Mouse (Mus musculus) stomach, postnatal 0 days (tissue): ENCODE data around the gene Atp6v1e1. TPM values are rescaled to one million over a fixed set of nuclear protein-coding genes. Genes with fewer than 3 reads are reported as not detected.

Source experiments
- ATAC-seq: fragments of 200-750 bp; cut with Nextera tagmentation; 2 replicates; pipeline ENCODE4 v1.8.0; 2017; ENCODE audit not compliant: low FRiP score, low TSS enrichment
- DNase-seq: peaks from one replicate; pipeline ENCODE4 v3.0.0-alpha.2; 2016; ENCODE audit warnings: low spot score
- H3K27ac ChIP-seq: fragments of 300-500 bp; sonication (generic); replicated peaks from 2 replicates; pipeline ENCODE4 v1.5.1; 2014; ENCODE audit warnings: mild to moderate bottlenecking, control low read depth
- H3K27me3 ChIP-seq: fragments of 300-500 bp; sonication (generic); 2 replicates; pipeline ENCODE4 v1.6.1; 2014; ENCODE audit warnings: low read length; ENCODE audit not compliant: control insufficient read depth, insufficient read depth
- H3K36me3 ChIP-seq: fragments of 300-500 bp; sonication (generic); 2 replicates; pipeline ENCODE4 v1.6.1; 2014; ENCODE audit warnings: low read length, mixed read lengths; ENCODE audit not compliant: control insufficient read depth, insufficient read depth
- H3K4me1 ChIP-seq: fragments of 300-500 bp; sonication (generic); replicated peaks from 2 replicates; pipeline ENCODE4 v1.6.1; 2014; ENCODE audit warnings: antibody characterized with exemption; ENCODE audit not compliant: control insufficient read depth, insufficient read depth
- H3K4me2 ChIP-seq: fragments of 300-500 bp; sonication (generic); replicated peaks from 2 replicates; pipeline ENCODE4 v1.6.1; 2014; ENCODE audit warnings: low read depth, mild to moderate bottlenecking, control low read depth, moderate library complexity
- H3K4me3 ChIP-seq: fragments of 300-500 bp; sonication (generic); 2 replicates; pipeline ENCODE4 v1.5.1; 2014; ENCODE audit warnings: low read depth, low read length, control low read depth
- H3K9ac ChIP-seq: fragments of 300-500 bp; sonication (generic); 2 replicates; pipeline ENCODE4 v1.6.1; 2014; ENCODE audit warnings: mild to moderate bottlenecking, low read length, control low read depth, mixed read lengths
- H3K9me3 ChIP-seq: fragments of 300-500 bp; sonication (generic); 2 replicates; pipeline ENCODE4 v1.6.1; 2016; ENCODE audit warnings: low read length; ENCODE audit not compliant: control insufficient read depth
- CTCF ChIP-seq: IDR thresholded peaks from 2 replicates; pipeline ENCODE4 v1.5.1; 2016; ENCODE audit warnings: antibody characterized with exemption, low read depth, mild to moderate bottlenecking, moderate library complexity
- EP300 ChIP-seq: optimal IDR thresholded peaks from 2 replicates; pipeline ENCODE3; 2016; ENCODE audit warnings: antibody characterized with exemption
- WGBS: fragments of 180-500 bp; shearing (Covaris S2); extraction: QIAGEN DNeasy Blood & Tissue Kit; methylation state at CpG from one replicate; pipeline ENCODE4 v1.1.7; 2014; 5-methylcytosine and 5-hydroxymethylcytosine counted together
- polyA plus RNA-seq: library from polyadenylated mRNA; unstranded; fragments of >200 nt; fragmentation: Nextera tagmentation; extraction: Ambion mirVana; gene quantifications from 2 replicates; pipeline ENCODE4 v1.2.1, GENCODE M21; 2015

Atp6v1e1 gene
- polyA plus RNA-seq, 1 experiment from 2014 or later, result 251 TPM

DNA sequence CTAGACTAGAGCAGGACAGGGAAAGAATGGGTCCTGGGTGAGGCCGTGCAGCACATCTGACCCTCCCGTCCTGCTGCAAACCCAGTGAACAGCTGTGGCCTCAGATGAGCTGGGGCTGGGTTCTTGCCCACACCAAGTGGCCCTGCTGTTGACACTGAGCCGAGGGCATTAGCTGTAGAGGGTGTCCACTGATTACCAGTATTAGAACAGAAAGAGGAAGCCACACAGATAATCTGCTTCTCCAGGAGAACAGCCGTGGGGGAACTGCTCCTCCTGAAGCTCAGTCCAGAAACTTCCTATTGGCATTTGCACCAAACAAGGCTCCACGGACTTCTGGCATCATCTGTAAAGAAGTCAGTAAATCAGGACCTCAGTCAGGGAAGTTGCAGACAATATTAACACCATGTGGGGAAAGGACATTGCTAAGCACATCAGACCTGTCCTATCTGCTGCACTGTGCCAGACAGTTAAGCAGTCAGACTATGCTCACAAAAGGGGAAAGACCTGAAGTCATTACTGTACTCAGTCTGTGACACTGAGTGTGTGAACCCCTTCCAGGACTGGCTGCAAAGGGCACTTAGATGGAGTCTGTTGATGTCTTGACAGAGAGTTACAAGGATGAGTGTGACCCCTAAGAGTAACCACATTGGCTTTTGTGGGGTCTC lies 27.0 kb downstream of the Atp6v1e1 start:
- WGBS, result 70% methylated on average over 5 of the region's 5 CpGs
- Histone ChIP-seq H3K27ac (no peak overlapping the region), H3K27me3 (no peaks in the 10 kb centered on the region), H3K4me2 (no peak overlapping the region), H3K9ac (no peak overlapping the region), H3K36me3 (peaks cover 30% of the 10 kb centered on the region), H3K4me1 (no peaks in the 10 kb centered on the region), H3K4me3 (no peak overlapping the region), H3K9me3 (no peaks in the 10 kb centered on the region)
- TF ChIP-seq CTCF (no peak), EP300 (no peak)
- no peak for ATAC-seq
- no peak for DNase-seq

- DNase-seq (no peak), ATAC-seq (no peak)
- H3K4me3 ChIP-seq, result no peak overlapping the region
- no peaks in the 10 kb centered on the region for H3K27me3 ChIP-seq
- peaks cover 26% of the 10 kb centered on the region for H3K36me3 ChIP-seq
- no peak overlapping the region for H3K27ac ChIP-seq
- 80% methylated on average over 8 of the region's 8 CpGs for WGBS
- no peak for TF ChIP-seq EP300
- peak; percentile 58 for TF ChIP-seq CTCF
- no peaks in the 10 kb centered on the region for H3K9me3 ChIP-seq
- H3K9ac ChIP-seq, result no peak overlapping the region
- no peak overlapping the region for H3K4me2 ChIP-seq
- H3K4me1 ChIP-seq, result no peaks in the 10 kb centered on the region
These were observed 29.6 kb downstream of the Atp6v1e1 start for GRCm38 (mm10) chr6:120792947-120793346.

DNA sequence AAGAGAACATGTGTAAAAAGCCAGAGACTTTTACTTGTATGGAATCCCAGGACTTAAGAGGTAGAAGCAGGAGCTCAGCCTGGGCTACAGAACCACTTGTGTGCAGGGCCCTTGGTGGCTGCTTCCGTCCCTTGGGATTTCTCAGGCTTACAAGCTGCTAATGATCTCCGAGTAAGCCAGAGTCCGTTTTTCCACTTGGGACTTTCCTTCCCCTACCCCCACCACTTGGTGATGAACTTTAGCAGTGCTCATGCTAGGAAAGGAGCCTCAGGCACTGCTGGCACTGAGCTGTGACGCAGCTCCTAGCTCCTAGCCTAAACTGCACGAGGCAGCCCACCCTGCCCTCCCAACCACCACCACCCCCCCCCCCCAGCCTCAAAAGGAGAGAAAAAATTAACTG lies 31.9 kb downstream of the Atp6v1e1 start:
- ATAC-seq (no peak), DNase-seq (no peak)
- H3K9ac ChIP-seq, result no peak overlapping the region
- no peaks in the 10 kb centered on the region for H3K4me1 ChIP-seq
- H3K4me3 ChIP-seq, result no peak overlapping the region
- H3K4me2 ChIP-seq, result no peak overlapping the region
- peaks cover 21% of the 10 kb centered on the region for H3K36me3 ChIP-seq
- TF ChIP-seq EP300 (no peak), CTCF (no peak)
- no peaks in the 10 kb centered on the region for H3K9me3 ChIP-seq
- 75% methylated on average over 5 of the region's 5 CpGs for WGBS
- H3K27me3 ChIP-seq, result no peaks in the 10 kb centered on the region
- H3K27ac ChIP-seq, result no peak overlapping the region

DNA sequence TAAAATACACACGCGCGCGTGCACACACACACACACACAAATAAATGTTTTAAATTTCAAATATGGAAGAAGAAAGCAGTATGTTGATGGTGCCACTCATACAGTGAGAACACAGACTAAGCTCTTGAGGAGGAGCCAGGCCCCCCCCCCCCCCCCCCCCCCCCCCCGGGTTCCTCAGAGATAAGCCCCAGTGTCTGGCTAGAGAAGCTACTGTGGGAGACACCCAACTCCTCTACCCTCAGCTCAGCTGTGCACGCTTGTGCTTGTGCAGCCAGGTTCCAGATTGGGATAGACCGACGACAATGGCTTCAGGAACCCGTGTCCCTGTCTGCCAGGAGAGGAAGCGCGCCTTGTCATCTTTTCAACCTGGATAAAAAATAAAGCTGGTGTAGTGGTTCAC lies 32.4 kb downstream of the Atp6v1e1 start:
- ATAC-seq (0 out of 2 replicates have a peak, but pooled peaks have one; percentile 28), DNase-seq (no peak)
- no peaks in the 10 kb centered on the region for H3K27me3 ChIP-seq
- TF ChIP-seq EP300 (no peak), CTCF (no peak)
- H3K27ac ChIP-seq, result no peak overlapping the region
- WGBS, result 88% methylated on average over 10 of the region's 11 CpGs
- H3K9me3 ChIP-seq, result no peaks in the 10 kb centered on the region
- no peak overlapping the region for H3K4me2 ChIP-seq
- no peaks in the 10 kb centered on the region for H3K4me1 ChIP-seq
- H3K4me3 ChIP-seq, result no peak overlapping the region
- H3K36me3 ChIP-seq, result peaks cover 15% of the 10 kb centered on the region
- H3K9ac ChIP-seq, result no peak overlapping the region

DNA sequence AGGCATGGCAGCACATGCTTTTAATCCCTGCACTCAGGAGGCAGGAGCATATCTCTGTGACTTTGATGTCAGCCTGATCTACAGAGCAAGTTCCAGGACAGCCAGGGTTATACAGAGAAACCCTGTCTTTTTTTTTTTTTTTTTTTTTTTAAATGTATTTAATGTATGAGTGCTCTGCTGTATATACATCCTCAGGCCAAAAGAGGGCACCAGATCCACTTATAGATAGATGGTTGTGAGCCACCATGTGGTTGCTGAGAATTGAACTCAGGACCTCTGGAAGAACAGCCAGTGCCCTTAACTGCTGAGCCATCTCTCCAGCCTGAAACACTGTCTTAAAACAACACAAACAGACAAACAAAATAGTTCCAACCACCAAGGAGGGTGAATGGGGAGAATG lies 33.7 kb downstream of the Atp6v1e1 start:
- H3K9me3 ChIP-seq, result no peaks in the 10 kb centered on the region
- TF ChIP-seq EP300 (no peak), CTCF (peak; percentile 59)
- DNase-seq, result no peak
- H3K27ac ChIP-seq, result no peak overlapping the region
- H3K27me3 ChIP-seq, result no peaks in the 10 kb centered on the region
- no peak for ATAC-seq
- no peaks in the 10 kb centered on the region for H3K4me1 ChIP-seq
- no peak overlapping the region for H3K4me2 ChIP-seq
- H3K4me3 ChIP-seq, result no peak overlapping the region
- peaks cover 10% of the 10 kb centered on the region for H3K36me3 ChIP-seq
- H3K9ac ChIP-seq, result no peak overlapping the region

GRCm38 (mm10) chr6:120788068-120788607 lies 34.5 kb downstream of the Atp6v1e1 start:
- peaks cover 3% of the 10 kb centered on the region; the same call in 1 of the 2 replicates for H3K36me3 ChIP-seq
- H3K27me3 ChIP-seq, result no peaks in the 10 kb centered on the region
- H3K9ac ChIP-seq, result no peak overlapping the region
- H3K9me3 ChIP-seq, result no peaks in the 10 kb centered on the region
- DNase-seq (no peak), ATAC-seq (no peak)
- no peak overlapping the region for H3K27ac ChIP-seq
- 79% methylated on average over 5 of the region's 5 CpGs for WGBS
- H3K4me2 ChIP-seq, result no peak overlapping the region
- TF ChIP-seq CTCF (no peak), EP300 (no peak)
- no peaks in the 10 kb centered on the region for H3K4me1 ChIP-seq
- no peak overlapping the region for H3K4me3 ChIP-seq
